Mouse (Mus musculus) limb, embryonic 15.5 days (tissue): ENCODE data around the gene Foxn4. TPM values are rescaled to one million over a fixed set of nuclear protein-coding genes. Genes with fewer than 3 reads are reported as not detected.
A peak's percentile ranks its signal among the peaks of the same experiment; 100 is the strongest.

Source experiments
- ATAC-seq: fragments of 200-750 bp; cut with Nextera tagmentation; 2 replicates; pipeline ENCODE4 v1.8.0; 2017; ENCODE audit warnings: low read depth, moderate TSS enrichment; ENCODE audit not compliant: insufficient number of reproducible peaks, low FRiP score, low TSS enrichment
- H3K27ac ChIP-seq: fragments of 300-500 bp; sonication (generic); 2 replicates; pipeline ENCODE4 v1.5.1; 2015; ENCODE audit warnings: moderate library complexity, mild to moderate bottlenecking, inconsistent platforms
- H3K27me3 ChIP-seq: fragments of 300-500 bp; sonication (generic); 2 replicates; pipeline ENCODE4 v1.6.1; 2015; ENCODE audit warnings: inconsistent platforms
- H3K36me3 ChIP-seq: fragments of 300-500 bp; sonication (generic); 2 replicates; pipeline ENCODE4 v1.6.1; 2015; ENCODE audit warnings: inconsistent platforms
- H3K4me1 ChIP-seq: fragments of 300-500 bp; sonication (generic); 2 replicates; pipeline ENCODE4 v1.6.1; 2015; ENCODE audit warnings: inconsistent platforms
- H3K4me2 ChIP-seq: fragments of 300-500 bp; sonication (generic); 2 replicates; pipeline ENCODE4 v1.6.1; 2015; ENCODE audit warnings: mild to moderate bottlenecking, inconsistent platforms
- H3K4me3 ChIP-seq: fragments of 300-500 bp; sonication (generic); 2 replicates; pipeline ENCODE4 v1.5.1; 2015; ENCODE audit warnings: mild to moderate bottlenecking, inconsistent platforms
- H3K9ac ChIP-seq: fragments of 300-500 bp; sonication (generic); 2 replicates; pipeline ENCODE4 v1.6.1; 2015; ENCODE audit warnings: inconsistent platforms
- H3K9me3 ChIP-seq: fragments of 300-500 bp; sonication (generic); 2 replicates; pipeline ENCODE4 v1.6.1; 2016; ENCODE audit warnings: inconsistent platforms
- WGBS: fragments of 180-500 bp; shearing (Covaris S2); methylation state at CpG from one replicate; pipeline ENCODE4 v1.1.7; 2015; 5-methylcytosine and 5-hydroxymethylcytosine counted together
- polyA plus RNA-seq: library from polyadenylated mRNA; unstranded; fragments of >200 nt; fragmentation: Nextera tagmentation; extraction: Ambion mirVana; gene quantifications from 2 replicates; pipeline ENCODE4 v1.2.1, GENCODE M21; 2015

Foxn4 gene
- polyA plus RNA-seq, 1 experiment from 2014 or later = not detected

DNA sequence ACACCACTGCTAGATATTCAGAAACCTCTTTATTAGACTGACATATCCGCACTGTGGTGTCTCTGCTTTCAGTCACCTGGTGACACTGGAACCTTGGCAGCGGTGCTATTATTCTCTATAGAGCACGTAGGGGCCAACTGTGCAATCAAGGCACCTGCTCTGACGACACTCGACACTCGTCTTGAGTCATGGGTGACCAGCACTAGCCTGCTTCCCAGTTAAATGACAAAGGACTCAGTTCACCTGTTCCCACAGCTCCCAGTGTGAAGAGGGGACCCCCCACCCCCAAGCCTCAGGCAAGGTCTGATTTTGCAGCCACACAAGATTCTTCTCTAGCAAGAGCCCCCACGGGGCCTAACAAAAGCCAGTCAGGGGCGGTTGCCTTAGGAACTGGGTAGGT is 1.7 kb upstream of the Foxn4 start:
- H3K27me3 ChIP-seq = peaks cover 83% of the 10 kb centered on the region
- no peak overlapping the region for H3K4me2 ChIP-seq
- H3K9me3 ChIP-seq = no peaks in the 10 kb centered on the region
- H3K36me3 ChIP-seq = no peaks in the 10 kb centered on the region
- no peak overlapping the region for H3K9ac ChIP-seq
- H3K27ac ChIP-seq = no peak overlapping the region
- no peak for ATAC-seq
- H3K4me3 ChIP-seq = no peak overlapping the region
- WGBS = 21% methylated on average over 8 of the region's 8 CpGs
- peaks cover 15% of the 10 kb centered on the region for H3K4me1 ChIP-seq

DNA sequence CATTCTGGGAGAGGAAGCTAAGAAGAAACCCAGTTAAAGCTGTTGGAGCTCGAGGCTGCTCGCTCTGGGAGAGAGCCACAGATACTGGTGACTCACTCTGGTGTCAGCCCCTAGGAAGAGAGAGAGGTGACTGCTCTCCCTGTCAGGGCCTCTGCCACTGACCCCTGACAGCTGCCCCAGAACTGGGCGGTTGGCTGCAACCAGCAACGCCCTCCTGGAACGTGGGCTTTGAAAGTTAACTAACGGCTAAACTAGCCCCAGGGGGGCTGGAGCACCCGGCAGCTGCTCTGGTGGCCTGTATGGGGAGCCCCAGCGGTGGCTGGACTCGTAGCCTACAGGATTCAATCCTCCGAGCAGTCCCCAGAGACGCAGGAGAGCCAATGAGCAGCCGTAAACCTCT is 3.6 kb downstream of the Foxn4 start:
- 11% methylated on average over 12 of the region's 12 CpGs for WGBS
- Histone ChIP-seq H3K36me3 (no peaks in the 10 kb centered on the region), H3K4me2 (no peak overlapping the region), H3K27ac (no peak overlapping the region), H3K27me3 (peaks cover 63% of the 10 kb centered on the region), H3K4me1 (peaks cover 25% of the 10 kb centered on the region), H3K4me3 (no peak overlapping the region), H3K9me3 (no peaks in the 10 kb centered on the region), H3K9ac (no peak overlapping the region)
- no peak for ATAC-seq

DNA sequence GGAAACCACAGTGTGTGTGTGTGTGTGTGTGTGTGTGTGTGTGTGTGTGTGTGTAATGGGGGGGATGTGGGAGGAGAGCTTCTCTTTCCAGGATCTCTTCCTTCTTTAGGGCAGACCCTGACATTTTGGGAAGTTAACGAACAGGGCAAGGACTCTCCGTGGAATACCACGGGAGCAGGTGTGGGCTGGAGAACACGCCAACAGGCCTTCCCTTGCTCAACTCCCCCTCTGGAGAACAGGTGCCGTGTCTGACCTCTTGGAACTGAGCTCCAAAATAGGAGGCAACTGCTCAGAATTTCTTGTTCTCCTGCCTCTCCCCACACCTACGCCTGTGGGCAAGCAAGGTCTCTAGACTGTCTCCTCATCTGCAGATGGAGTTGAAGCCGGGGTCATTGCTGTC is 4.1 kb downstream of the Foxn4 start:
- peaks cover 58% of the 10 kb centered on the region for H3K27me3 ChIP-seq
- no peak overlapping the region for H3K27ac ChIP-seq
- peaks cover 24% of the 10 kb centered on the region for H3K4me1 ChIP-seq
- no peak overlapping the region for H3K9ac ChIP-seq
- H3K4me2 ChIP-seq = no peak overlapping the region
- no peak for ATAC-seq
- H3K4me3 ChIP-seq = no peak overlapping the region
- WGBS = 55% methylated on average over 7 of the region's 7 CpGs
- no peaks in the 10 kb centered on the region for H3K36me3 ChIP-seq
- no peaks in the 10 kb centered on the region for H3K9me3 ChIP-seq

DNA sequence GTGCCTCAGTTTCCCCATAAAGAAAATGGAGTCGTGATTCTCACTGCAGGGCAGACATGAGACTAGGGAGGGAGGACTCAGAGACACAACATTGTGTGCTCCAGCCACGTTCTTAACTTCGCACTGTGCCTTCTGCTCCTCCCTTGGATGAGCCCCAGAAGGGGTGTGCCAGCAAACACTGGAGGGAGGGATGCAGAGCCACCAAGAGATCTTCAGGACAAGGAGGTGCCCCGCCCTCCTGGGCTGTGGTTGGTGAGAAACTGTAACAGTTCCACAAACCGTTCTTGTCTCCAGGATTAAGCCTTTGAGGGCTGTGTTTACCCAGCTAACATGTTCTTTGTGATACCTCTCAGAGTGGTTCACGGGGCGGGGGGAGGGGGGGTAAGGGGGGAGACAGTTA is 5.0 kb downstream of the Foxn4 start:
- Histone ChIP-seq H3K4me2 (no peak overlapping the region), H3K27ac (no peak overlapping the region), H3K4me3 (no peak overlapping the region), H3K9ac (no peak overlapping the region), H3K27me3 (peaks cover 49% of the 10 kb centered on the region), H3K4me1 (peaks cover 16% of the 10 kb centered on the region), H3K9me3 (no peaks in the 10 kb centered on the region), H3K36me3 (no peaks in the 10 kb centered on the region)
- WGBS = 38% methylated on average over 7 of the region's 7 CpGs
- no peak for ATAC-seq

DNA sequence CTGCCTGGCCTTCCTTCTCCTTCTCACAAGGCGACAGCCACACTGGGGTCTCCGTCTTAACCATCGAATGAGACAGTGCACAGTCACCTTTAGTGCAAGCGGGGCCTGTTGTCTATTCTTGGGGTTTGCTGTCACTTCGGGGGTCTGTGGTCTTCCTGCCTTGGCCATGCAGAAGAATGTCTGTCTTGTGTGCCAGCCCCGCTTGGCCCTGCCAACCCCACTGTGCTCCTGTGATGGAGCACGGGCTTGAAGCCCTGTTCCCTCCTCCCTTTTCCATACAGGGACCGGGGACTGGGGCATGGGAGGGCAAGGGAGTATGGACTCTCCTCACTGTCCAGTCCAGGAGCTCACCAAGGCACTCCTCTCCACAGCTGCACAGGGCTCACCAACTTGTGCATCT is 8.8 kb downstream of the Foxn4 start:
- H3K36me3 ChIP-seq = no peaks in the 10 kb centered on the region
- no peaks in the 10 kb centered on the region for H3K9me3 ChIP-seq
- no peak overlapping the region for H3K27ac ChIP-seq
- H3K4me1 ChIP-seq = peaks cover 7% of the 10 kb centered on the region
- peaks cover 14% of the 10 kb centered on the region for H3K27me3 ChIP-seq
- 84% methylated on average over 8 of the region's 8 CpGs for whole genome bisulfite sequencing
- no peak overlapping the region for H3K4me2 ChIP-seq
- ATAC-seq = no peak
- H3K4me3 ChIP-seq = no peak overlapping the region
- no peak overlapping the region for H3K9ac ChIP-seq

DNA sequence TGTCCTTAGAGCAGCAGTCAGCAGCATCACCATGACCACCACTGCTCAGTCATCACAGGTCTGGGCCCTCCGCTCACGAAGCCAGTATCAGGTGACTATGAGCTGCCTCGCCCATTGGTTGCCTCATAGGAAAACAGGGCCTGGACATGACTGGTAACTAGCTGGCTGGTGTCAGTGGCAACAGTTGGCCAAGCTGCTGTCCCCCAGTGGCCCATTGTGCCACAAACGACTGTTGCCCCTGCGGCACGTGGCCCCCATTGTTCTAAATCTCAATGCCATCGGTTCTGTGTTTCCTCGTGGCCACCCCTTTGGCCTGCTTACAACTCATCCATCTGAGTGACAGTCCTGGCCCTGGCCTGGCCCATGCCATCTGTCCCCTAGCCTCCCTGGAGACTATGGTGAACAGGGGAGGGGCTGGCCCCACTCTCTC is 9.6 kb downstream of the Foxn4 start:
- WGBS = 73% methylated on average over 8 of the region's 8 CpGs

DNA sequence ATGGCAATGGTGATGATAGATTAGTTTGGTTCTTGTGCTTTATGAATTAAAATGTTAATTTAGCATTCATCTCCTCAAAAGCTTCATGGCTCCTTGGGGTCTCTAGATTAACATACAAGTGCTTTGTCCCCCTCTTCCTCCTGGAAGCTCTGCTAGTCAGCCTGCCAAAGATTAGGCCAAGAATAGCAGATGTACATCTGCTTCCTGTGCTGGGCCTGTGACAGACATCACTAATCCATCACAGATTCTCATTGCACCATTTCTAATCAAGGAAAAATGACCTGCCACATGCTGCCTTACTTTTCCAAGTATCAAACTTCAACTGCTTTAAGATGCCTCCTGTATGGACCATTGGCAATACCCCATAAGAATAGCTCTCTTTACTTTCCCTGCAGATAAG is 12.1 kb downstream of the Foxn4 start:
- Histone ChIP-seq H3K4me3 (no peak overlapping the region), H3K27ac (no peak overlapping the region), H3K9ac (no peak overlapping the region), H3K36me3 (no peaks in the 10 kb centered on the region), H3K9me3 (no peaks in the 10 kb centered on the region), H3K4me2 (no peak overlapping the region), H3K27me3 (0 out of 2 replicates have a peak, but pooled peaks cover 2% of the 10 kb centered on the region), H3K4me1 (no peaks in the 10 kb centered on the region)
- ATAC-seq = no peak

More for the DNA sequence above, 9.6 kb downstream of the Foxn4 start:
- ATAC-seq = no peak
- no peak overlapping the region for H3K4me2 ChIP-seq
- H3K36me3 ChIP-seq = no peaks in the 10 kb centered on the region
- H3K4me3 ChIP-seq = no peak overlapping the region
- peaks cover 5% of the 10 kb centered on the region; the same call in 1 of the 2 replicates for H3K4me1 ChIP-seq
- H3K27me3 ChIP-seq = peaks cover 10% of the 10 kb centered on the region
- no peaks in the 10 kb centered on the region for H3K9me3 ChIP-seq
- H3K9ac ChIP-seq = no peak overlapping the region
- H3K27ac ChIP-seq = no peak overlapping the region

DNA sequence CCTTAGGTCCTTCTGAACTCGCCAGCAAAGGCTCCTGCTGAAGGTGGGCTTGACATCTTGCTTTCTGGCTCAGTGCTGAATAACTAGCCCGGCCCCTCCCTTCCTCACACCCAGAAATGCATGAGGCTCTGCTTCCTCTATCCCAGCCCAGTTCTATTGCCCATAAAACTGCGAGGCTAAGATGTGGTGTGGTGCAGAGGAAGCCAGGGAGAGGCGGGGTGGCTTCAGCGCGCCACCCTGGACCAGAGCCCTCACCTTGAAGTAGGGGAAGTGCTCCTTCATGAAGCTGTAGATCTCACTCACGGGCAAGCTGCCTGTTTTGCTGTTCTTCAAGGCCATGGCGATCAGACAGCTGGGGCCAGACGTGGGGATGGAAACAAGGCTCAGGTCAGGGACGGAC is 14.1 kb downstream of the Foxn4 start:
- Histone ChIP-seq H3K27ac (no peak overlapping the region), H3K4me3 (no peak overlapping the region), H3K36me3 (no peaks in the 10 kb centered on the region), H3K4me1 (no peaks in the 10 kb centered on the region), H3K9ac (no peak overlapping the region), H3K9me3 (no peaks in the 10 kb centered on the region), H3K27me3 (no peaks in the 10 kb centered on the region), H3K4me2 (no peak overlapping the region)
- WGBS = 50% methylated on average over 10 of the region's 10 CpGs
- no peak for ATAC-seq

DNA sequence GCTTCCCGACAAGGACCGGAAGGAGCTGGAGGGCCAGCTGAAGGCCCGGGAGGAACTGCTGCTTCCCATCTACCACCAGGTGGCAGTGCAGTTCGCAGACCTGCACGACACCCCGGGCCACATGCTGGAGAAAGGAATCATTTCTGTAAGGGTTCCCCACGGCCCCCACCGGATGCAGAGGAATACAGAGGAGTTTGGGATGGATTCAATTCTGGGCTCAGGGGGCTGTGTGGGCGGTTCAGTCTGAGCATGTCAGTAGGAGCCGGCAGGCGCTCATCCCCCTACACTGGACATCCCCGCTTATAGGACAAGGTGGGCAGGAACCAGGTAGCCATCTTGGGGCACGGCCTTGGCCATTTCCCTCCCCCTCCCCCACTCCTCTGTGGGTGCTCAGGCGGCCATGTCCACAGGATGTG is 25.4 kb downstream of the Foxn4 start:
- WGBS = 16% methylated on average over 14 of the region's 14 CpGs
- peaks cover 7% of the 10 kb centered on the region for H3K4me1 ChIP-seq

DNA sequence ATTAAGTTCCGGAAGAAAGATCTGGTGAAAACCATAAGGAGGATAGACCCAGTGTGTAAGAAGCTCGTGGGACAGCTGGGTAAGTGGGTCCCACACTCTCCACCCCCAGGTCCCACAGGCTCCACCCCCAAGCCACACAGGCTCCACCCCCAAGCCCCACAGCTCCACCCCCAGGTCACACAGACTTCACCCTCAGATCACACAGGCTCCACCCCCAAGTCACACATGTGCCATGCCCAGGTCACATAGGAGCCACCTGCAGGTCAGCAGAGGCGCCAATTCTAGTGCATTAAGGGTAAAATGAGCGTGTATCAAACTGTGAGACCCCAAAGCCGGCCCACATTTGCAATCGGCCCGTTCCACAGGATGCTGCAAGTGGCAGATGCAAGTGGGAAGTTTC is 27.1 kb downstream of the Foxn4 start:
- H3K9ac ChIP-seq = no peak overlapping the region
- 79% methylated on average over 7 of the region's 7 CpGs for WGBS
- no peak for ATAC-seq
- H3K4me3 ChIP-seq = no peak overlapping the region
- H3K9me3 ChIP-seq = no peaks in the 10 kb centered on the region
- no peaks in the 10 kb centered on the region for H3K27me3 ChIP-seq
- H3K4me2 ChIP-seq = no peak overlapping the region
- peaks cover 7% of the 10 kb centered on the region for H3K4me1 ChIP-seq
- no peak overlapping the region for H3K27ac ChIP-seq
- no peaks in the 10 kb centered on the region for H3K36me3 ChIP-seq

More for the DNA sequence above, 25.4 kb downstream of the Foxn4 start:
- no peaks in the 10 kb centered on the region for H3K9me3 ChIP-seq
- H3K36me3 ChIP-seq = no peaks in the 10 kb centered on the region
- ATAC-seq = no peak
- no peaks in the 10 kb centered on the region for H3K27me3 ChIP-seq
- peak overlapping the region; percentile 12; the same call in 1 of the 2 replicates for H3K4me3 ChIP-seq
- no peak overlapping the region for H3K27ac ChIP-seq
- peak overlapping the region; percentile 22; the same call in 1 of the 2 replicates for H3K4me2 ChIP-seq
- no peak overlapping the region for H3K9ac ChIP-seq

DNA sequence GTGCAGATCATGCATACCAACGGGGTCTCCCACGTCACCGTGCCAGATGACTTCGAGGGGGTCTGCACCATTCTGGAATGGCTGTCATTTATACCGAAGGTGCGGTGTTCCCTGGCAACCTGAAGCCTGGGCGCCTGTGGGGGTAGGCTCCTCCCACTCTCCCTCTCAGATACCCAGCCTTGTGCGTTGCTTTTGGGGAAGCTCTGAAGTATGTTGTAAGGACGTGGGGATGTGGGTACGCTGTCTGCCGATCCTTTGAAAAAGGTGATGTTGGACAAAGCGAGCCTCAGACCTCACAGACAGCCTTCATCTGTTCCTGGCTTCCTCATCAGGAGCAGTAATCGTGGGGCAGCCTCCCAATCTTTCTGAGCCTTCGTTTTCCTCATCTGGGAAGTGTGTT is 33.9 kb downstream of the Foxn4 start:
- ATAC-seq = no peak
- Histone ChIP-seq H3K9ac (no peak overlapping the region), H3K4me3 (no peak overlapping the region), H3K4me1 (no peaks in the 10 kb centered on the region), H3K4me2 (no peak overlapping the region), H3K9me3 (no peaks in the 10 kb centered on the region), H3K27me3 (no peaks in the 10 kb centered on the region), H3K27ac (no peak overlapping the region), H3K36me3 (no peaks in the 10 kb centered on the region)
- WGBS = 38% methylated on average over 14 of the region's 14 CpGs

DNA sequence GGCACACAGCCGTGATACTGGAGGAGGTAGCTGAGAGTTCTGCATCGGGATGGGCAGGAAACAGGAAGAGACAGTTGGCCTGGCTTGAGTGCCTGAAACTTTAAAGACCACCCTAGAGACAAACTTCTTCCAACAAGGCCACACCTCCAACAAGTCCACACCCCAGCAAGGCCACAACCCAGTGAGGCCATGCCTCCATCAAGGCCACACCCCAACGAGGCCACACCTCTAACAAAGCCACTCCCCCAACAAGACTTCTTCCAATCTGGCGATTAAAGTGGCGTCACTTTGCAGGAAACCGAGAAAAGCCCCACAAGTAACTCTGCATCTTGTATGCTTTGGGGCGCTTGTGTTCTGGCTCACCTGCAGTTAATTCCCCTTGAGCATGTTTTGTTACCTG is 34.7 kb downstream of the Foxn4 start:
- H3K27ac ChIP-seq = no peak overlapping the region
- ATAC-seq = no peak
- no peaks in the 10 kb centered on the region for H3K36me3 ChIP-seq
- H3K9me3 ChIP-seq = no peaks in the 10 kb centered on the region
- H3K9ac ChIP-seq = no peak overlapping the region
- no peaks in the 10 kb centered on the region for H3K4me1 ChIP-seq
- WGBS = 27% methylated on average over 7 of the region's 7 CpGs
- H3K27me3 ChIP-seq = no peaks in the 10 kb centered on the region
- no peak overlapping the region for H3K4me2 ChIP-seq
- H3K4me3 ChIP-seq = no peak overlapping the region

DNA sequence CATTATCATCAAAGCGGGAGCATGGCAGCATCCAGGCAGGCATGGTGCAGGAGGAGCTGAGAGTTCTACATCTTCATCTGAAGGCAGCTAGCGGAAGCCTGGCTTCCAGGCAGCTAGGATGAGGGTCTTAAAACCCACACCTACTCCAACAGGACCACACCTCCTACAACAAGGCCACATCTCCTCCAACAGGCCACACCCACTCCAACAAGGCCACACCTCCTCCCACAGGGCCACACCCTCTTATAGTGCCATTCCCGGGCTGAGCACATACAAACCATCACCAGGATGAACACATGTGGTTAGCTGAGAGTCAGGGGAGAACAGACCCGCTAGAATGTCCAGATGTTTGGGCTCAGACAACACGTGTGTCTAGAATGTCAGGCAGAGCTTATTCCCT is 44.7 kb downstream of the Foxn4 start:
- Histone ChIP-seq H3K4me2 (no peak overlapping the region), H3K9me3 (peaks cover 3% of the 10 kb centered on the region; the same call in 1 of the 2 replicates), H3K27ac (no peak overlapping the region), H3K36me3 (peaks cover 5% of the 10 kb centered on the region; the same call in 1 of the 2 replicates), H3K9ac (no peak overlapping the region), H3K27me3 (no peaks in the 10 kb centered on the region), H3K4me1 (no peaks in the 10 kb centered on the region), H3K4me3 (no peak overlapping the region)
- ATAC-seq = no peak
- 73% methylated on average over 5 of the region's 5 CpGs for WGBS
